ENCODE assay signal across 26 mouse cellular contexts in the genomic region with DNA sequence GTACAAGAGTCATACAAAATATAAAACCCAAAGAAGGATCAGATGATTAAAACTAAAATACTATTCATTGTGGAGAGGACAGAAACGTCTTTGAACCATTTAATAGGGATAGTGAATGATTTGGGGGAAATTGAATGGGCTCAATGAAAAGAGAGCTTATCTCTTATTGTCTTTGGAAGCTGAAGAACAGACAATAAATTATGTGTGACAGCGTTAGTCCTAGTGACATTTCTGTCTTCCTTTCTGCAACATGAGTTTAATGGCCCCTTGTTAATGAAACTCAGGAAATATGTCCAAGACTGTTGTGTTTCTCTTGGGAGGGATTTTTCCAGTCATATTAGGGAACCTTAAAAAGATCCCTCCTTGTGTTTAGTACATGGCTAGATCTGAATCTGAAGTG.
DNase-seq lines count a peak whose midpoint lies in the region; ATAC-seq lines count a peak whose summit lies in the region.
"Had no signal": no experiment of that assay in that cellular context is flagged by ENCODE, and none has a peak within 500 bp of the region (broad histone marks: within the 10 kb centered on the region; RNA-seq: fewer than 3 reads in every experiment).

No protein-coding gene starts in this region.

- H3K4me2 ChIP-seq in midbrain, embryonic 11.5 days: no peak overlapping the region
- H3K4me2 ChIP-seq in midbrain, embryonic 14.5 days (ENCODE audit: low read length): no peak overlapping the region
- H3K4me2 ChIP-seq: embryonic facial prominence, embryonic 13.5 days; embryonic facial prominence, embryonic 15.5 days; forebrain, embryonic 12.5 days had no signal

- no peaks in the 10 kb centered on the region for H3K9me3 ChIP-seq in midbrain, embryonic 11.5 days (ENCODE audit: control insufficient read depth, low read length)
- no peaks in the 10 kb centered on the region for H3K9me3 ChIP-seq in midbrain, embryonic 14.5 days (ENCODE audit: control insufficient read depth, low read length)
- H3K9me3 ChIP-seq: embryonic facial prominence, embryonic 13.5 days; embryonic facial prominence, embryonic 15.5 days; forebrain, embryonic 10.5 days; forebrain, embryonic 12.5 days; G1E had no signal

- no peak overlapping the region for H3K4me3 ChIP-seq in midbrain, embryonic 11.5 days (ENCODE audit: low read depth, low read length)
- H3K4me3 ChIP-seq in midbrain, embryonic 14.5 days (replicated peaks; ENCODE audit: low read depth, low read length): no peak overlapping the region
- H3K4me3 ChIP-seq: embryonic facial prominence, embryonic 13.5 days; embryonic facial prominence, embryonic 15.5 days; erythroblast, embryonic 14.5 days; forebrain, embryonic 10.5 days; forebrain, embryonic 12.5 days had no signal

- H3K4me1 ChIP-seq in midbrain, embryonic 11.5 days (ENCODE audit: control insufficient read depth, insufficient read depth, low read length): no peaks in the 10 kb centered on the region
- 0 out of 2 replicates have a peak, but pooled peaks cover 10% of the 10 kb centered on the region for H3K4me1 ChIP-seq in midbrain, embryonic 14.5 days (ENCODE audit: control insufficient read depth, insufficient read depth, low read length)
- H3K4me1 ChIP-seq: embryonic facial prominence, embryonic 13.5 days; embryonic facial prominence, embryonic 15.5 days had no signal

- no peaks in the 10 kb centered on the region for H3K27me3 ChIP-seq in midbrain, embryonic 11.5 days (ENCODE audit: control insufficient read depth, insufficient read depth, low read length)
- no peaks in the 10 kb centered on the region for H3K27me3 ChIP-seq in midbrain, embryonic 14.5 days (ENCODE audit: control insufficient read depth, insufficient read depth, low read length)
- H3K27me3 ChIP-seq: CH12.LX; embryonic facial prominence, embryonic 13.5 days; embryonic facial prominence, embryonic 15.5 days; forebrain, embryonic 12.5 days had no signal

- DNase-seq in embryo, embryonic 10.5 days (ENCODE audit: low spot score): peak; percentile 4
- no peak for DNase-seq in embryo, embryonic 9.5 days (ENCODE audit: extremely low spot score)
- DNase-seq in midbrain, embryonic 11.5 days (ENCODE audit: low spot score, missing footprints): peak; percentile 82
- no peak for DNase-seq in midbrain, embryonic 14.5 days
- DNase-seq in retina, embryonic 14.5 days (ENCODE audit: low spot score): peak; percentile 26
- DNase-seq in right cerebral cortex, adult 18-20 months: no peak
- DNase-seq in Muller cell, postnatal 12 days (ENCODE audit: inconsistent ontology term): no peak
- DNase-seq: adrenal gland, adult 2 months; adrenal gland, postnatal 10 days; adrenal gland, postnatal 25 days; B cell, adult 2 months; cerebellum, adult 11-12 months; cerebellum, adult 8-10 months; cerebellum, adult 9-11 months; cerebellum, postnatal 14 days; cerebellum, postnatal 36 days had no signal

- no peak overlapping the region for H3K27ac ChIP-seq in midbrain, embryonic 11.5 days (ENCODE audit: low read depth, low read length)
- H3K27ac ChIP-seq in midbrain, embryonic 14.5 days (replicated peaks; ENCODE audit: low read depth, low read length): no peak overlapping the region
- H3K27ac ChIP-seq: embryonic facial prominence, embryonic 13.5 days; embryonic facial prominence, embryonic 15.5 days; forebrain, embryonic 10.5 days; forebrain, embryonic 12.5 days had no signal

- H3K9ac ChIP-seq in midbrain, embryonic 11.5 days (ENCODE audit: low read length): no peak overlapping the region
- H3K9ac ChIP-seq in midbrain, embryonic 14.5 days (replicated peaks; ENCODE audit: low read length): no peak overlapping the region
- H3K9ac ChIP-seq: embryonic facial prominence, embryonic 13.5 days; embryonic facial prominence, embryonic 15.5 days; forebrain, embryonic 12.5 days had no signal

- 20% methylated on average over 2 of the region's 2 CpGs for WGBS in midbrain, embryonic 11.5 days
- WGBS in midbrain, embryonic 14.5 days: 1% methylated on average over 2 of the region's 2 CpGs

- no peaks in the 10 kb centered on the region for H3K36me3 ChIP-seq in midbrain, embryonic 11.5 days (ENCODE audit: control insufficient read depth, insufficient read depth, low read length)
- H3K36me3 ChIP-seq in midbrain, embryonic 14.5 days (ENCODE audit: control insufficient read depth, insufficient read depth, low read length): no peaks in the 10 kb centered on the region
- H3K36me3 ChIP-seq: embryonic facial prominence, embryonic 13.5 days; embryonic facial prominence, embryonic 15.5 days; forebrain, embryonic 10.5 days; forebrain, embryonic 12.5 days; G1E had no signal

- no peak for ATAC-seq in midbrain, embryonic 11.5 days (ENCODE audit: low FRiP score)
- no peak for ATAC-seq in midbrain, embryonic 14.5 days (ENCODE audit: low FRiP score, low TSS enrichment)
- ATAC-seq: CD4-positive, CD25-positive, alpha-beta regulatory T cell, adult 4 months; forebrain, embryonic 14.5 days; forebrain, embryonic 16.5 days had no signal

Comparison
In these comparisons a context has a peak if more than half of its experiments do, and no peak if none do; other contexts are left out.
1. DNase-seq: peak in embryo, embryonic 10.5 days (single experiment), midbrain, embryonic 11.5 days (single experiment) and retina, embryonic 14.5 days (single experiment); none in embryo, embryonic 9.5 days (single experiment), midbrain, embryonic 14.5 days (single experiment), right cerebral cortex, adult 18-20 months (single experiment) and Muller cell, postnatal 12 days (single experiment).